Mouse (Mus musculus) CH12.LX (cell line): ENCODE results near the gene Prkaa2. TPM values are rescaled to one million over a fixed set of nuclear protein-coding genes. Genes with fewer than 3 reads are reported as not detected.

ENCODE experiments used
- DNase-seq: peaks from one replicate; pipeline ENCODE4 v3.0.0-alpha.2; 2013; ENCODE audit errors: extremely low read depth
- H3K27ac ChIP-seq: 2 replicates; pipeline ENCODE4 v1.5.1; 2012; ENCODE audit warnings: low read depth, mild to moderate bottlenecking, control low read depth, moderate library complexity; ENCODE audit not compliant: insufficient read depth
- H3K27me3 ChIP-seq: replicated peaks from 2 replicates; pipeline ENCODE3; 2012; ENCODE audit warnings: inconsistent platforms
- H3K36me3 ChIP-seq, 2 experiments: replicated peaks in 1 of 2; 2 replicates each; pipeline versions ENCODE3 to v1.6.1; 2012; ENCODE audit warnings: inconsistent platforms in 1 of 2, low read length in 1 of 2, mild to moderate bottlenecking in 1 of 2, mixed read lengths in 1 of 2, moderate library complexity in 1 of 2; ENCODE audit not compliant: control insufficient read depth in 1 of 2, insufficient read depth in 1 of 2
- H3K4me1 ChIP-seq, 2 experiments: 2 replicates each; pipeline ENCODE4 v1.6.1; 2012; ENCODE audit warnings: inconsistent platforms in 1 of 2, moderate library complexity in 1 of 2; ENCODE audit not compliant: insufficient read depth in 2 of 2, control insufficient read depth in 1 of 2
- H3K4me2 ChIP-seq: 2 replicates; pipeline ENCODE4 v1.6.1; 2012; ENCODE audit warnings: low read depth, mild to moderate bottlenecking, control low read depth; ENCODE audit not compliant: poor library complexity, insufficient read depth, severe bottlenecking
- H3K4me3 ChIP-seq, 3 experiments: fragments of 150-350 bp in 1 of 3; sonication (generic) in 1 of 3; replicated peaks in 1 of 3; 2 replicates each; pipeline versions ENCODE3 to v1.5.1; 2011 to 2012; ENCODE audit warnings: low read depth in 2 of 3, low read length in 2 of 3, mild to moderate bottlenecking in 2 of 3, moderate library complexity in 2 of 3, control low read depth in 1 of 3, improper control_type of control experiment in 1 of 3, inconsistent platforms in 1 of 3, mixed read lengths in 1 of 3; ENCODE audit not compliant: poor library complexity in 1 of 3
- H3K79me2 ChIP-seq: replicated peaks from 2 replicates; pipeline ENCODE4 v1.6.1; 2012; ENCODE audit warnings: mild to moderate bottlenecking, moderate library complexity; ENCODE audit not compliant: control insufficient read depth, poor library complexity, insufficient read depth, severe bottlenecking; ENCODE audit errors: extremely low read depth
- H3K9ac ChIP-seq: 2 replicates; pipeline ENCODE4 v1.6.1; 2012; ENCODE audit warnings: low read depth, mild to moderate bottlenecking, control low read depth, moderate library complexity; ENCODE audit not compliant: insufficient read depth
- H3K9me3 ChIP-seq: replicated peaks from 2 replicates; pipeline ENCODE3; 2012; ENCODE audit warnings: low read length, inconsistent platforms, mixed read lengths
- BHLHE40 ChIP-seq: IDR thresholded peaks from 2 replicates; pipeline ENCODE4 v1.6.1; 2011; ENCODE audit warnings: mild to moderate bottlenecking, low read depth, low read length, improper control_type of control experiment
- CTCF ChIP-seq, 2 experiments: IDR thresholded peaks in 1 of 2; conservative IDR thresholded peaks in 1 of 2; 2 replicates each; pipeline ENCODE4 v1.5.1; 2011 to 2012; ENCODE audit warnings: low read depth in 2 of 2, low read length in 2 of 2, improper control_type of control experiment in 1 of 2, inconsistent platforms in 1 of 2, mild to moderate bottlenecking in 1 of 2, moderate library complexity in 1 of 2
- ELF1 ChIP-seq: IDR thresholded peaks from 2 replicates; pipeline ENCODE4 v1.6.1; 2014; ENCODE audit warnings: low read depth, mild to moderate bottlenecking, inconsistent platforms, low read length, improper control_type of control experiment
- EP300 ChIP-seq: IDR thresholded peaks from 2 replicates; pipeline ENCODE4 v1.6.1; 2011; ENCODE audit warnings: low read length, improper control_type of control experiment
- ETS1 ChIP-seq: conservative IDR thresholded peaks from 2 replicates; pipeline ENCODE4 v1.6.1; 2012; ENCODE audit warnings: low read depth, mild to moderate bottlenecking, inconsistent platforms, low read length, improper control_type of control experiment, moderate library complexity
- GABPA ChIP-seq: IDR thresholded peaks from 2 replicates; pipeline ENCODE4 v1.6.1; 2012; ENCODE audit warnings: low read depth, low read length, improper control_type of control experiment, inconsistent platforms; ENCODE audit not compliant: insufficient replicate concordance
- IRF4 ChIP-seq: IDR thresholded peaks from 2 replicates; pipeline ENCODE4 v1.6.1; 2014; ENCODE audit warnings: low read depth, mild to moderate bottlenecking, inconsistent platforms, low read length, improper control_type of control experiment
- JUND ChIP-seq: conservative IDR thresholded peaks from 2 replicates; pipeline ENCODE4 v1.6.1; 2011; ENCODE audit warnings: low read depth, low read length, improper control_type of control experiment
- MAFK ChIP-seq: IDR thresholded peaks from 2 replicates; pipeline ENCODE4 v1.6.1; 2011; ENCODE audit warnings: low read length, improper control_type of control experiment; ENCODE audit not compliant: insufficient replicate concordance
- MEF2A ChIP-seq: IDR thresholded peaks from 2 replicates; pipeline ENCODE4 v1.6.1; 2014; ENCODE audit warnings: low read depth, mild to moderate bottlenecking, inconsistent platforms, low read length, improper control_type of control experiment, borderline replicate concordance
- NELFE ChIP-seq: IDR thresholded peaks from 2 replicates; pipeline ENCODE4 v1.6.1; 2011; ENCODE audit warnings: low read depth, low read length, improper control_type of control experiment
- POLR2AphosphoS2 ChIP-seq: IDR thresholded peaks from 2 replicates; pipeline ENCODE4 v1.6.1; 2011; ENCODE audit warnings: low read depth, low read length, improper control_type of control experiment
- RAD21 ChIP-seq: IDR thresholded peaks from 2 replicates; pipeline ENCODE4 v1.6.1; 2011; ENCODE audit warnings: low read depth, mild to moderate bottlenecking, low read length, improper control_type of control experiment, moderate library complexity
- RCOR1 ChIP-seq: conservative IDR thresholded peaks from 2 replicates; pipeline ENCODE4 v1.6.1; 2012; ENCODE audit warnings: low read depth, mild to moderate bottlenecking, inconsistent platforms, low read length, improper control_type of control experiment
- USF1 ChIP-seq: IDR thresholded peaks from 2 replicates; pipeline ENCODE4 v1.6.1; 2014; ENCODE audit warnings: low read depth, mild to moderate bottlenecking, inconsistent platforms, low read length, improper control_type of control experiment
- ZMIZ1 ChIP-seq: IDR thresholded peaks from 2 replicates; pipeline ENCODE4 v1.6.1; 2012; ENCODE audit warnings: low read depth, mild to moderate bottlenecking, inconsistent platforms, low read length, improper control_type of control experiment
- dilution Hi-C: fragments of 300-500 bp; cut with MboI; formaldehyde crosslinking; loops from 2 replicates; pipeline ENCODE4 v1.14.3; 2020; ENCODE audit warnings: low sequenced_read_pairs; ENCODE audit not compliant: extremely low pct_unique_long_range_greater_than_20kb, extremely low pct_ligation_motif_present
- in situ Hi-C: fragments of 300-500 bp; cut with MboI; formaldehyde crosslinking; loops from 3 replicates; pipeline ENCODE4 v1.14.3; 2019; ENCODE audit warnings: low sequenced_read_pairs, low pct_ligation_motif_present, low pct_unique_long_range_greater_than_20kb, mixed read lengths
- polyA plus RNA-seq: library from polyadenylated mRNA; unstranded; fragments of >175 nt; gene quantifications from 2 replicates; pipeline ENCODE4 v1.2.1, GENCODE M21; 2012; ENCODE audit warnings: low read depth; ENCODE audit not compliant: insufficient read length
- total RNA-seq, 2 experiments: library from RNA; depleted of rRNA; stranded (reverse); fragments of 300-350 nt in 1 of 2; fragments of >200 nt in 1 of 2; gene quantifications; 2 replicates each; pipeline ENCODE4 v1.2.3; 2012 to 2014

The Prkaa2 gene
- total and polyA plus RNA-seq, 3 experiments: 0.23 to 0.68 (median 0.29) TPM

DNA sequence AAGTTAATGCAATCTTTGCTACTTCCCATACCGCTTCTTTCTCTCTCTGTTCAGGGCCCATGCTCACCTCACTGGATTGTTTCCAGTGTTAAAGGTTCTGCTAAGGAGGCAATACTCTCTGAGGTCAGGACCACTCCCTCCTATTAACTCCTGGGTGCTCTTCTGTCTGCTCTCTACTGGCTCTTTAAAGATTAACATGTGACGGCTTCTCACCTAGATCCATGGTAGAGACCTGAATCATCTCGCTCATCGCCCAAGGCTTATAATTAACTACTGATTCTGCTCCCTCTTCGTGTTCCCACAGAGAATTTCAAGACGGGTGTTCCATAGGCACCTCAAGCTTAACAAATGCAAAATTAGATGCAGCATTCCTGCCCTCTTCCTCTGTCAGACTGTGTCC, 33.5 kb downstream of the Prkaa2 start:
- H3K4me2 ChIP-seq: no peak overlapping the region
- in situ Hi-C loops: no loop called here
- no peaks in the 10 kb centered on the region for H3K79me2 ChIP-seq
- H3K36me3 ChIP-seq: no peaks in the 10 kb centered on the region
- H3K9me3 ChIP-seq: no peaks in the 10 kb centered on the region
- dilution Hi-C loops: no loop called here
- H3K27me3 ChIP-seq: peaks cover 1% of the 10 kb centered on the region
- TF ChIP-seq USF1: no peak
- TF ChIP-seq BHLHE40: no peak
- TF ChIP-seq RCOR1: no peak
- TF ChIP-seq JUND: no peak
- TF ChIP-seq CTCF (conservative IDR thresholded peaks at IDR 0.05 in 1 of 2, IDR thresholded peaks at IDR 0.05 in 1 of 2; ENCODE audit: low read depth in 2 of 2, low read length in 2 of 2): no peak
- no peak overlapping the region for H3K27ac ChIP-seq
- H3K4me3 ChIP-seq: no peak overlapping the region
- no peak overlapping the region for H3K9ac ChIP-seq
- H3K4me1 ChIP-seq: peaks cover 0 to 4% of the 10 kb centered on the region in 2 experiments; a peak in 2 of 4 replicates
- DNase-seq: no peak

DNA sequence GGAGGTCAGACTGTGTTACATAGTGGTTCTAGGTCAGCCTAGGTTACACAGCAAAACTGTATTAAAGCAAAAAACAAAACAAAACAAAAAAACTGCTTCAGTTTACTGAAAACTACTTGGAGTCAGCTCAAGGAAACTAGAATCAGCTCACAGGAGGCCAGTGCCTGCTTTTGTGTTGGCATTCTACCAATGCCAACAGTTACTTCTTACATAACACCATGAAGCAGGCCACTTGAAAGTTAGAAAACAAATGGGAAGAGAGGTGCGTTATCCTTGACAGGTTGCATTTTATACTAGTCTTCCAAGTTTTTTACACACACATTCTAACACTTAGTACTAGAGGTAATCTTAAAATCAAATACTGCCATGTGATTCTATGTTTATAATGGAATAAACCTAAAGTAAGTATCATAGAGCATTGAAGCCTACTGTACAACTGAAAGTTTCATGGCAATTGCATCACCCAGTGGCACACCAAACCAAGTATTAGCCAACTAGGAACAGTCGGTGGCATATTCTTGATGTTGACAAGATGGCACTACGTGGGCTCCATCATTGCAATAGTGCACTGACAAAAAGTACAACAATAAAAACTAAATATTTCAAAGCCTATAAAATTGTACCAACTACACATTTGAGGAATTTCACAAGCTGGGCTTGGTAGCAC, 37.8 kb downstream of the Prkaa2 start:
- TF ChIP-seq MEF2A (no peak), GABPA (no peak), JUND (no peak), MAFK (no peak), EP300 (no peak), POLR2AphosphoS2 (no peak), ZMIZ1 (no peak), ETS1 (no peak), NELFE (no peak), RAD21 (no peak), IRF4 (no peak), ELF1 (no peak)
- TF ChIP-seq, all 38 proteins: peak for 0
- Histone ChIP-seq H3K27ac (no peak overlapping the region), H3K4me2 (no peak overlapping the region), H3K9ac (no peak overlapping the region), H3K36me3 (no peaks in the 10 kb centered on the region), H3K4me3 (no peak overlapping the region), H3K9me3 (no peaks in the 10 kb centered on the region), H3K4me1 (peaks cover 0 to 7% of the 10 kb centered on the region in 2 experiments; a peak in 2 of 4 replicates), H3K79me2 (no peaks in the 10 kb centered on the region), H3K27me3 (peaks cover 1% of the 10 kb centered on the region)
- in situ Hi-C loops (no loop called here), dilution Hi-C loops (no loop called here)
- DNase-seq: no peak
